ENCODE assay signal across 8 mouse cellular contexts in genomic region chr4:41274377-41274979, GRCm38 (mm10). TPM values are rescaled to one million over a fixed set of nuclear protein-coding genes. Genes with fewer than 3 reads are reported as not detected.
DNase-seq lines count a peak whose midpoint lies in the region; ATAC-seq and TF ChIP-seq lines count a peak whose summit lies in the region.

No protein-coding gene starts in this region.

- peak overlapping the region; percentile 92 for H3K9ac ChIP-seq in embryonic facial prominence, embryonic 11.5 days (replicated peaks; ENCODE audit: low read length)
- H3K9ac ChIP-seq in hindbrain, embryonic 15.5 days, result peak overlapping the region; percentile 75
- peak overlapping the region; percentile 94 for H3K9ac ChIP-seq in midbrain, embryonic 11.5 days (ENCODE audit: low read length)

- no peak for TF ChIP-seq POLR2A in cerebellum, adult 2 months (IDR thresholded peaks at IDR 0.05; ENCODE audit: borderline replicate concordance, insufficient read depth, low read length)

- H3K4me3 ChIP-seq in cerebellum, adult 2 months (replicated peaks; ENCODE audit: insufficient read depth, low read depth, low read length), result peak overlapping the region; percentile 95
- H3K4me3 ChIP-seq in embryonic facial prominence, embryonic 11.5 days (ENCODE audit: low read depth, low read length), result peak overlapping the region; percentile 53
- peak overlapping the region; percentile 66 for H3K4me3 ChIP-seq in hindbrain, embryonic 15.5 days
- peak overlapping the region; percentile 86 for H3K4me3 ChIP-seq in midbrain, embryonic 11.5 days (ENCODE audit: low read depth, low read length)

- peak overlapping the region; percentile 89 for H3K27ac ChIP-seq in cerebellum, adult 2 months (ENCODE audit: insufficient read depth, low read length)
- H3K27ac ChIP-seq in embryonic facial prominence, embryonic 11.5 days (replicated peaks; ENCODE audit: low read depth, low read length), result peak overlapping the region; percentile 75
- peak overlapping the region; percentile 96 for H3K27ac ChIP-seq in hindbrain, embryonic 15.5 days (replicated peaks)
- H3K27ac ChIP-seq in midbrain, embryonic 11.5 days (ENCODE audit: low read depth, low read length), result peak overlapping the region; percentile 67

- no peaks in the 10 kb centered on the region for H3K9me3 ChIP-seq in embryonic facial prominence, embryonic 11.5 days (replicated peaks; ENCODE audit: control insufficient read depth, low read length)
- H3K9me3 ChIP-seq in hindbrain, embryonic 15.5 days, result no peaks in the 10 kb centered on the region
- H3K9me3 ChIP-seq in midbrain, embryonic 11.5 days (ENCODE audit: control insufficient read depth, low read length), result no peaks in the 10 kb centered on the region

- WGBS in cerebellum, adult 2 months, result 2% methylated on average over 18 of the region's 18 CpGs
- 3% methylated on average over 18 of the region's 18 CpGs for WGBS in embryonic facial prominence, embryonic 11.5 days
- under 1% methylated on average over 16 of the region's 18 CpGs for WGBS in hindbrain, embryonic 15.5 days
- WGBS in midbrain, embryonic 11.5 days, result 3% methylated on average over 18 of the region's 18 CpGs

- H3K4me1 ChIP-seq in cerebellum, adult 2 months (ENCODE audit: control insufficient read depth, insufficient read depth, low read length), result peaks cover 3% of the 10 kb centered on the region; the same call in 1 of the 2 replicates
- H3K4me1 ChIP-seq in embryonic facial prominence, embryonic 11.5 days (ENCODE audit: control insufficient read depth, insufficient read depth, low read length), result no peaks in the 10 kb centered on the region; the same call in 1 of the 2 replicates
- H3K4me1 ChIP-seq in hindbrain, embryonic 15.5 days (replicated peaks), result peaks cover 34% of the 10 kb centered on the region
- H3K4me1 ChIP-seq in midbrain, embryonic 11.5 days (ENCODE audit: control insufficient read depth, insufficient read depth, low read length), result peaks cover 20% of the 10 kb centered on the region

- peak; percentile 35 for ATAC-seq in CD4-positive, CD25-positive, alpha-beta regulatory T cell, adult 4 months
- peak; percentile 66 for ATAC-seq in embryonic facial prominence, embryonic 11.5 days (replicated peaks; ENCODE audit: insufficient number of reproducible peaks, low FRiP score, low TSS enrichment, low read depth)
- ATAC-seq in hindbrain, embryonic 15.5 days (ENCODE audit: low FRiP score, low read depth), result peak; percentile 72
- peak; percentile 77; the same call in 1 of the 2 replicates for ATAC-seq in midbrain, embryonic 11.5 days (ENCODE audit: low FRiP score)
- ATAC-seq in monocyte, adult 5-6 weeks (replicated peaks; ENCODE audit: insufficient number of reproducible peaks, low FRiP score, low TSS enrichment, poor library complexity, severe bottlenecking), result no peak; the same call in 1 of the 2 replicates

- H3K4me2 ChIP-seq in embryonic facial prominence, embryonic 11.5 days (ENCODE audit: low read depth, low read length), result peak overlapping the region; percentile 68
- H3K4me2 ChIP-seq in hindbrain, embryonic 15.5 days, result peak overlapping the region; percentile 85
- peak overlapping the region; percentile 82 for H3K4me2 ChIP-seq in midbrain, embryonic 11.5 days

- H3K36me3 ChIP-seq in embryonic facial prominence, embryonic 11.5 days (replicated peaks; ENCODE audit: control insufficient read depth, insufficient read depth, low read depth, low read length), result peaks cover 3% of the 10 kb centered on the region; the same call in 1 of the 2 replicates
- no peaks in the 10 kb centered on the region for H3K36me3 ChIP-seq in hindbrain, embryonic 15.5 days
- H3K36me3 ChIP-seq in midbrain, embryonic 11.5 days (ENCODE audit: control insufficient read depth, insufficient read depth, low read length), result no peaks in the 10 kb centered on the region

- no peaks in the 10 kb centered on the region for H3K27me3 ChIP-seq in cerebellum, adult 2 months (ENCODE audit: control insufficient read depth, insufficient read depth, low read length)
- no peaks in the 10 kb centered on the region for H3K27me3 ChIP-seq in embryonic facial prominence, embryonic 11.5 days (ENCODE audit: control insufficient read depth, insufficient read depth, low read length)
- no peaks in the 10 kb centered on the region for H3K27me3 ChIP-seq in hindbrain, embryonic 15.5 days
- no peaks in the 10 kb centered on the region for H3K27me3 ChIP-seq in midbrain, embryonic 11.5 days (ENCODE audit: control insufficient read depth, insufficient read depth, low read length)

- no peak for TF ChIP-seq CTCF in cerebellum, adult 2 months (IDR thresholded peaks at IDR 0.05; ENCODE audit: borderline replicate concordance, insufficient read depth, low read depth, low read length)

- DNase-seq in cerebellum, adult 2 months, result no peak
- no peak for DNase-seq in cerebellum, postnatal 10 days
- DNase-seq in embryonic facial prominence, embryonic 11.5 days (ENCODE audit: low spot score), result no peak
- peak; percentile 86 for DNase-seq in midbrain, embryonic 11.5 days (ENCODE audit: low spot score, missing footprints)
- DNase-seq in spleen, postnatal 14 days (ENCODE audit: low spot score in 2 of 2), result no peak

RNA-seq across cellular contexts. Expression of gene Ubap2, which starts 0.5 kb away (rescaled TPM):
- 27.4 and 30.8 TPM in 2 replicates for polyA plus RNA-seq in cerebellum, adult 2 months (2012; rRNA removed)
- 10 to 100 TPM; 16.0 to 19.6 TPM for polyA plus RNA-seq in CD4-positive, CD25-positive, alpha-beta regulatory T cell, adult 4 months (2017; shearing (Covaris generic))
- polyA plus RNA-seq in embryonic facial prominence, embryonic 11.5 days (2014; fragmentation: Nextera tagmentation; extraction: Ambion mirVana), result 67.3 and 69.6 TPM in 2 replicates
- polyA plus RNA-seq in hindbrain, embryonic 15.5 days (2015; fragmentation: Nextera tagmentation; extraction: Ambion mirVana), result 53.6 and 57.5 TPM in 2 replicates
- polyA plus RNA-seq in midbrain, embryonic 11.5 days (2014; fragmentation: Nextera tagmentation; extraction: Ambion mirVana), result 60.5 and 67.0 TPM in 2 replicates
- total RNA-seq in monocyte, adult 5-6 weeks (2017), result 6.6 to 19.8 TPM (median 17.1 TPM) in 3 replicates

RNA-seq across cellular contexts. Expression of gene Dcaf12, which starts 40.2 kb away (rescaled TPM):
- polyA plus RNA-seq in cerebellum, adult 2 months (2012; rRNA removed), result 39.7 and 40.4 TPM in 2 replicates
- polyA plus RNA-seq in CD4-positive, CD25-positive, alpha-beta regulatory T cell, adult 4 months (2017; shearing (Covaris generic)), result 10 to 100 TPM; 27.5 to 30.8 TPM
- 48.3 and 51.3 TPM in 2 replicates for polyA plus RNA-seq in embryonic facial prominence, embryonic 11.5 days (2014; fragmentation: Nextera tagmentation; extraction: Ambion mirVana)
- polyA plus RNA-seq in hindbrain, embryonic 15.5 days (2015; fragmentation: Nextera tagmentation; extraction: Ambion mirVana), result 74.5 and 76.6 TPM in 2 replicates
- polyA plus RNA-seq in midbrain, embryonic 11.5 days (2014; fragmentation: Nextera tagmentation; extraction: Ambion mirVana), result 49.2 and 51.4 TPM in 2 replicates
- total RNA-seq in monocyte, adult 5-6 weeks (2017), result 44.1 to 49.8 TPM (median 44.7 TPM) in 3 replicates
